Mouse (Mus musculus) heart, embryonic 10.5 days (tissue): Measurements from ENCODE around the gene Ifi214. TPM values are rescaled to one million over a fixed set of nuclear protein-coding genes. Genes with fewer than 3 reads are reported as not detected.

Experiments
- microRNA-seq: library from miRNA; unstranded; fragments of <30 nt; microRNA quantifications from one replicate; pipeline ENCODE4, GENCODE M21; 2017
- polyA plus RNA-seq: library from polyadenylated mRNA; unstranded; fragments of >200 nt; fragmentation: Nextera tagmentation; extraction: Ambion mirVana; gene quantifications from 2 replicates; pipeline ENCODE4 v1.2.1, GENCODE M21; 2016

The Ifi214 gene
- polyA plus RNA-seq, 1 experiment from 2014 or later = not detected

Small RNA genes within 50 kb of the gene (microRNA-seq; reads per million reads assigned to microRNA genes)
- not detected for gene Gm44481

Other genes with a start within 250 kb of the Ifi214 start
- 1.8 and 1.9 TPM in 2 replicates for gene Ackr1, start 202.2 kb downstream of the Ifi214 start, polyA plus RNA-seq
- gene Aim2, start 185.1 kb downstream of the Ifi214 start, polyA plus RNA-seq = 1.3 and 1.5 TPM in 2 replicates
- 1.2 and 1.3 TPM in 2 replicates for gene Cadm3, start 168.3 kb downstream of the Ifi214 start, polyA plus RNA-seq
- gene Ifi206, start 44.9 kb downstream of the Ifi214 start, polyA plus RNA-seq = not detected in 2 replicates
- not detected in 2 replicates for gene Ifi213, start 63.3 kb upstream of the Ifi214 start, polyA plus RNA-seq
- gene Ifi209, start 95.0 kb upstream of the Ifi214 start, polyA plus RNA-seq = 0.05 TPM in 1 of 2 replicates, not detected in the other
- gene Ifi208, start 137.7 kb upstream of the Ifi214 start, polyA plus RNA-seq = not detected in 2 replicates
- gene Ifi207, start 205.8 kb upstream of the Ifi214 start, polyA plus RNA-seq = 0.14 and 0.24 TPM in 2 replicates
- 0.28 and 0.31 TPM in 2 replicates for gene Ifi204, start 231.0 kb upstream of the Ifi214 start, polyA plus RNA-seq